Mouse (Mus musculus) common myeloid progenitor, adult 5-6 weeks (primary cell): ENCODE results near the gene St3gal2. TPM values are rescaled to one million over a fixed set of nuclear protein-coding genes. Genes with fewer than 3 reads are reported as not detected.

Experiments used
- ATAC-seq: replicated peaks from 2 replicates; pipeline ENCODE4 v1.8.0; 2016; ENCODE audit warnings: low read depth, mild to moderate bottlenecking, moderate TSS enrichment, inconsistent platforms; ENCODE audit not compliant: poor library complexity, severe bottlenecking
- total RNA-seq: library from RNA; stranded (forward); fragments of 200-1000, 187-1606 nt; gene quantifications from 2 replicates; pipeline ENCODE4 v1.2.3, GENCODE M21; 2017

St3gal2 gene
- total RNA-seq = 7.1 and 12.6 TPM in 2 replicates

DNA sequence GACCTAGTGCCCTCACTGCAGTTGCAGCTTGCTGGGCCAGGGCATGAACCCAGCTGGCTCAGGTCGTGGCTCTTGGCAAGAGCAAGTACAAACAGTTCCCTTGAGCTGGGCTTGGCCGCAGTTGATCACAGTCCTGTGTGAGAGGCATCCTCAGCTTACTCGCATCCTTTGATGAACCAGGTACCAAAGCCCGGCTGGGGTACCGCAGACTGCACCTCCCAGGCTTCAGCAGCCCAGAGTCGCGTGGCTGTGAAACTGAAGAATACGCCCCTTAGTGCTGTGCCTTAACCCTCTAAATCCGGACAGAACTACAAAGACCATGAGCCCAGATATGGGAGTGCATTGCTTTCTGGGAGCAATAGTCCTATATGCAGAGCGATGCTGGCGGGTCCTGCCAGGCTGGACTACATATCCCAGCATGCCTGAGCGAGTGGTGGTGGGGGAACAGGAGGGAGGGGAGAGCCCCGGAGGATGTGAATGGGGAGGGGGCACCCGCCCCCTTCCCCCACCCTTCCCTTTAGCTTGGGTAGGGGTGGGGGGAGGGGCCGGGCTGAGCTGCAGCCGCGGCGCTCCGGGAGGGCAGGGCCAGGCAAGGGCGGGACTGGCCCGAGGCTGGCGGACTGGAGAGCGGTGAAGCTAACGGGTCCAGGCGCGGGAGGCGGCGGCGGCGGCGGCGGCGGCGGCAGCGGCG is at the start of gene St3gal2:
St3gal2 (plus strand) TSS at position 582 of the 691 bp plus-strand sequence.
- ATAC-seq = peak; percentile 86

DNA sequence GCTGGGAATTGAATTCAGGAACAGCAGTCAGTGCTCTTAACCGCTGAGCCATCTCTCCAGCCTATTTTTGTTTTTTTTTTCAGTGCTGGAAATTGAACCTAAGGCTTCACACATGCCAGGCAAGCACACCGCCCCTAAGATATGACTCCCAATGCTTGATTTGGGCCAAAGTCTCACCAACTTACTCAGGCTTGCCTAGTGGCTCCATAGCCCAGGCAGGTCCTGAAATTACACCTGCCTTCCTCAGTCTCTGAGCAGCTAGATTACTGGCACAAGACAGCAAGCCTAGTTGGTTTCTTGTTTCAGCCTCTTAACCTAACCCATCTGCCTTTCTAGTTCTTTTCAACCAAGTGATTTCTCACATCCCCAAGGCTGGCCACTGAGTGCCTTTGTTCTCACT is 49.2 kb upstream of the St3gal2 start:
- ATAC-seq = no peak

DNA sequence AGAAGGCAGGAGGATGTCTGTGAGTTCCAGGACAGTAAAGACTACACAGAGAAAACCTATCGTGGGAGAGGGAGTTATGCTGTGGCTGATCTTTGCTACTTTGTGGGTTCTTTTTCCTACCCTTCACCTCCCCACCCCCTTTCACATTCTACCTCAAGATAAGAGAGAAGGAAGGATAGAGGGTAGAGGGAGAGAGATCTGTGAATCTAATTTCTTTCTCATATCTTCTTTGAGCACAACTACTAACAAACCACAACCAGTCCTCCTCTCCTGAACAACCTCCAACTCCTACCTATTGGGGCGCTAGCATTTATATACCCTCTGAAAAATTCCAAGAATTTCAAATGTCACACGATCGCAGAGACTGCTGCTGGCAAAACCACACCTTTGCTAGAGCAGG is 41.9 kb upstream of the St3gal2 start:
- peak; percentile 36; the same call in 1 of the 2 replicates for ATAC-seq

DNA sequence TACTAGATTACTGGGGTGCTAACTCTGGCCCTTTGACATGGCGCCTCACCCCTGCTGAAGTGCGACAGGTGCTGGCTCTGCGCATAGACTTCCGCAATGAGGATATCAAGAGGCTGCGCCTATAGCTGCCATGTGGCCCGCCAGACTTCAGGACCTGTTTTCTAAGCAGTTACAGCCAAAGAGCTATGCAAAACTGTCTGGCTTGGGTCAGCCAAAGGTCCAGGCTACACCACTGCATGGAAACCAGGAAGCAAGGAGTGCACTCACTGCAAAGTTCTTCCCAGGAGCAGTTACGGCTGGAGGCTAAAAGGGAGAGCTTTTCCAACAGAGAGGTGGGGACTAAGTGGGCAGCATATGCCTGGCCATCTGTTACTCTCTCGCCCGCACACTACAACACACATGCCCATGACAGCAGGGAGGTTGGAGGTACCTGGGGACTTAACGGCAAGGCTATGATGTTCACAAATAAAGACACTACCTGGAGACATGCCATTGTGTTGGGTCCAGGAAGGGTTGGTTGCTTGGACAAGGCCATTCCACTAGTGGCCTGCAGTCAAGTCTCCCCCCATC is 37.9 kb upstream of the St3gal2 start:
- ATAC-seq = no peak

DNA sequence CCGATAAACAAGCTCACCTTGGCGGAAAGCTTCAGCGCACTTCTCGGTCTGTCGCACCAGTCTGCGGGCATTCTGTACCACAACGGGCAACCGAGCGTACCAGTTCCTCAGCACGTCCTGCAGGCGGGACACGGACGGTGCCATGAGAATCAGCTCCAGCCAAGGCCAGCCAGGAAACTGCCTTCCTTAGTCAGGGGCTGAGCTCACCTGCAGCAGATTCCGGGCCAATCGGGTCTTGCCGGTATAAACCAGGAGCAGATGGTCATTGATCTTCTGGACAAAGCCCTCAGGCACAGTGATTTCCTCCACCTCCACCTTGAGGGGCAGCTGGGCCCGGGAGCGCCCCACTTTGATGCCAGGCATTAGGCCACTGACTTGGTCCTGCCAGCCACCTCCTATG is 35.9 kb upstream of the St3gal2 start:
- ATAC-seq = no peak

DNA sequence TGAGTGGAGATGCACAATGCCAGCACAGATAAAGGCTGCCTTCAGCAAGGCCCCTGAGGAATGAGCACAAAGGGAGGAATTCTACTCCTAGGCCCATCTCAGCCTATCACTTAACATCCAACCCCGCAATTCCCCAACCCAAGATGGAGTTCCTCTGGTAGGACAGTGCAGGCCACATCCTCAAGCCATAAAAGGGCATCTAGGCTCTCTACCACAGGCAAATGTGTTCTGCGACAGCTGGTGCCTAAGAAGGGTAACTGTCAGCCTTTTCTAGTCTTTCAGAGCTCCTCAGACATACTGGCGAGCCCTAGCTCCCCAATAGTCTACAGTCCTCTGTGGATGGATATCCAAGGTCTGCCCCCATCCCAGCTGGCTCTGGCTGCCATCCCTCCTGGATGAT is 33.1 kb upstream of the St3gal2 start:
- no peak for ATAC-seq

DNA sequence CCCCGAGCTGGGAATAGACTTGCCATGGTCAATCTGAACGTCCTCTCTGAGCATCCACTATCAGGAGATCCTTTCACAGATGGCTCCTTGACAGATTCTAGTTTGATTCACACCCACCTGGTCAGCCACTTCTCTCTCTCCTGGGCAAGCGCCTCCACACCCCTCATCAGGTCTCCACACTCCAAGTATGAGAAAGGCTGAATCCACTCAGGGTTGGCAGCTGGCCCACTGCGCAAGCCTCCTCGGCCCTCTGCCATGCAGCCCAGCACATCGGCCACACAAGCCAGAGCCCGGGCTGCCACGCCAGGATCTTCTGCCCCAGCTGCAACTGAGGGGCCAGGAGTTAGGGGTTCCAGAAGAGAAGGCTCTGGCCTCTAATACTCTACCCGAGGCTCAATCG is 32.2 kb upstream of the St3gal2 start:
- ATAC-seq = no peak

DNA sequence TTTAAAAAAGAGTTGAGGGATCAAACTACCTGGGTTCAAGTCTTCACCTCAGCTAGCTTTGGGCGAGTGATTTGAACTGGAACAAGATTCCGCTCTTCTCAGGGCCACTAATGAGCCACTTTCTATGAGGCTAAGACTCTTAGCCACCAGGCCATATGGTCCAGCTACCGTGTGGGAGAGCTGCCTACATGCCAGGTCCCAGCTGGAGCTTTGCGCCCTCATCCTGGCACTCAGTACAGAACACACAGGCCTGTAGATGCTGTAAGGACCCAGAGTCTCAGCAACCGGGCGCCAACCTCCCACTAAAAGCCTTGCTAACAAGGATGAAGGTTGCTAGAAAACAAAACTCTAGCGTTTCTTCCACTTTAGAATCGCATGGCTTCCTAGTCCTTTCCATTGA is 31.3 kb upstream of the St3gal2 start:
- ATAC-seq = no peak

DNA sequence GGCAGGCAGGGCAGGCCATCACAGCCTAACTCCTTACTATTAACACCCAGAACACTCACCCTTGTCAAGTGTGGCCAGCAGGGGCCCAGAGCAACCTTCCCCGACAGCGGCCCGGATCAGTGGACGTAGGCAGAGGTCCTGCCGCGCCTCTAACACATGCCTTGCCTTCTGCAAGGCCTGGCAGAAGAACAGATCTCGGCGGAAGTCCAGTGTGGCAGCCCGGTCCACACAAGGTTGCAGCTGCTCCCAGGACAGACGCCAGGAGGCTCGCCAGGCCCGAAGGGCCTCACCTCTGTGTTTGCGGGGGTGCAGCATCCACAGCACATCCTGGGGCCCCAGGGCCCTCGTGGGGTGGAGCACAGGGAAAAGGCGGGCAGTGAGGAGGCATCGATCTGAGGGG is 30.9 kb upstream of the St3gal2 start:
- ATAC-seq = no peak

DNA sequence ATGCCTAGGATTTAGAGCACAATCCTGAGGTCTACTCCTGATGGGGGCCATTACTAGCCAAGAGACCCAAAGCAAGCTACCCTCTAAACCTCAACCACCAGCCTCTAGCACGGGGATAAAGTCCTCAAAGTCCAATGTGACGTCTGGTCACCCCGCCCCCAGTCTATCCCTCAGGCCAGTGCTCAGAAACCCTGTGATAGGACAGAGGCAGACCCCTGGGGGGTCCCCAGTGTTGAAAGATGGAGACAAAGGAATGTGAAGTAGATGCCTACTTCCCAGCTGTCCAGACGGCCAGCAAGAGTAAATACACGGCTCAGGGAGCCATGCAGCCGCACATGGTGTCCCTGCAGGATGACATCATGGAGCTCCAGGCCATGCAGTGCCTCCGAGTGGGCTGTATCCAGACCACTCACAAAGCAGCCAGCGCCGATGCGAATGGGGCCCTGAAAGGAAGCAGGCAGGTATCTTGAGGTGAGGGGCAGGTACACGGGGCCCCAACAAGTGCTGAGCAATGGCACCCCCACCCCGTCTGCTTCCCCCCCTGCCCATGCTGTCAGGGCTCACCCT is 29.7 kb upstream of the St3gal2 start:
- ATAC-seq = no peak

DNA sequence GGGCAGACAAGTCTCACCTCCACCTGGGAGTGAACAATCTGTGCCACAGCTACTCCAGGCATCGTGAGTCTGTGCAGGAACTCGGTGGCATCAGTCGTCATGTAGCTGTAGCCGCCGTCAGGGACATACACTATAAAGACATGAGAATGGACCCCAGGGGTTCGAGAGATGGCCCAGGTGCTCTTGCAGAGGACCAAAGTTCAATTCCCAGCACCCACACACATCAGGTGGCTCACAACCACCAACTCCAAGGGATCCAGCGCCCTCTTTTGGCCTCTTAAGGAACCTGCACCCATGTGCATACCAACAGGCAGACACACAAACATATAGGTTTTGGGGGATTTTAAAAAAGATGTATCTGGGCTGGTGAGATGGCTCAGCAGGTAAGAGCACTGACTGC is 27.7 kb upstream of the St3gal2 start:
- ATAC-seq = no peak

DNA sequence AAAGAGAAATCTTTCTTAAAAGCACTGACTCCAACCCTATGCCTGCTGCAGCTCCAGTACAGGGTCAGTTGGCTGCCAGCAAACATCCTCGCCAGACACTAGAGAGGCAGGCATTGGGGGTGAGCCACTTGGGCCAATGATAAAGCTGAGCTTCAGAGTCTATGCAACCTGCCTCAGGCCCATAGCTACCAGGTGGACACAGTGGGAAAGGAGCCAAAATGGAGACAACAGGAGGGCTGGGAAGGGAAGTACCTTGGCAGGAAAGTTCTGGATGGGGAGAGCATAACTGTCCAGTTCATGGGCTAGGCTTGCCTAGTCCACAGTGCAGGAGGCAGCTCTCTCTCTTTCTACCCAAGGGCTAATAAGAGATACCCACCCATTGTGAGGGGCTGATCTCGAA is 26.8 kb upstream of the St3gal2 start:
- no peak for ATAC-seq

DNA sequence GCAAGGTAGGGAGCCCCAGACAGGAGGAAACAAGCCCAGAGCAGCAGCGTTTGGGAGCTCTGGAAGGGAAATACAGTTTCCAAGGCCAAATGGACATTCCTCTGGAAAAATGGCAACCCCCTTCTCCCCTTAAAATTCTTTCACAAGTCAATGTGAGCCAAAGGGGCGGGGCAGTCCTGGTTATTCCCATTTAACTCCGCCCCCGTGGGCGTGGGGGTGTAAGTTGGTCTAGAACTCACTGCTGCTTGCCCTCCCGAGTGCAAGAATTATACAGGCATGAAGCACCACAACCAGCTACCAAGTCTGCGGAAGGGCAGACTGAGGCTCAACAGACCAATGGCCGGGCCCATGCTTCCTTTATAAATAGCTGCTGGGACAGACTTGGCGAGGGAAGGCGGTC is 24.9 kb upstream of the St3gal2 start:
- no peak for ATAC-seq

DNA sequence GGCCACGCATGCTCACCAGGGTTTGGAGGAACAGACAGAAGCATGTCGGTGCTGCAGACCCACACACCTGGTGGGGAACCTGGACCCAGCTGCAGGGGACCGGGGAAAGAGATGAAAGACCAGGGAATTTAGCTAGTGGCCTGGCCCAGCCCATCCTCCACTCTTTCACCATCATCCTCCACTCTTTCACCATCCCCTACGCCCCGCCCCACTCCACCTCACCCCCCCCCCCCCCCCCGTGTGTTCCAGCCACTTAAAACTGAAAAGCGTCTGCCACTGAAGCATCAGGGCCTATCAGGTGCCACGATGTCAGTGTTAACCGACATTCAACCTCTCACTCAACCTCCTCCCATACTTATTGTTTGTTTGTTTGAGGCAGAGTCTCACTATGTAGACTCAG is 24.5 kb upstream of the St3gal2 start:
- no peak for ATAC-seq

DNA sequence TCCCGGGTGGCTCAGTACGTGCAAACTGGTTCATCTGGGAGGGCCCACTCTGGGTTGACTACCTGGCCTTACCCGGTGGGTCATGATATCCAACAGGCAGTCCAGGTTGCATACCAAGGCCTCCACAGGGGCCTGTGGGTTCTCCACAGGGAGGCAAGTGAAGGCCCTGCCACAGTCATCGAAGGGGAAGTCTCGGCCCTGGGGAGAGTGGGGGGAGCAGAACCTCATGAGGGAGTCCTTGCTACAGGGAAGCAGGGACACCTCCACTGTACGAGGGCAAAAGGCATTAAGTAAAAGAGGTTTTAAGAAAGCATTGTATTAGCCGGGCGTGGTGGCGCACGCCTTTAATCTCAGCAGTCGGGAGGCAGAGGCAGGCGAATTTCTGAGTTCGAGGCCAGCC is 23.9 kb upstream of the St3gal2 start:
- no peak for ATAC-seq

DNA sequence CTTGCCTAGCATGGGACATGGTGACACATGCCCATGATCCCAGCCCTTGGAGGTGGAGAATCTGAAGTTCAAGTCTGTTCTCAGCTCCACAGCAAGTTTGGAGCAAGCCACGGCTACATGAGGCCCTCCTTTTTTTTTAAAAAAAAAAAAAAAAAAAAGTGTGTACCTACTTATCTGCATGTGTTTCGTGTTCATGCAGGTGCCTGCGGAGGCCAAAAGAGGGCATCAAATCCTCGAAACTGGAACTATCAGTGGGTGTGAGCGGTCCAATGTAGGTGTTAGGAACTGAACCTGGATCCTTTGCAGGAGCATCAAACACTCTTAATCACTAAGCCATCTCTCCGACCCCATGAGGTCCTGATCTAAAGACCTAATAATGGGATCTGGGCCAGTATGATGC is 22.2 kb upstream of the St3gal2 start:
- no peak for ATAC-seq

DNA sequence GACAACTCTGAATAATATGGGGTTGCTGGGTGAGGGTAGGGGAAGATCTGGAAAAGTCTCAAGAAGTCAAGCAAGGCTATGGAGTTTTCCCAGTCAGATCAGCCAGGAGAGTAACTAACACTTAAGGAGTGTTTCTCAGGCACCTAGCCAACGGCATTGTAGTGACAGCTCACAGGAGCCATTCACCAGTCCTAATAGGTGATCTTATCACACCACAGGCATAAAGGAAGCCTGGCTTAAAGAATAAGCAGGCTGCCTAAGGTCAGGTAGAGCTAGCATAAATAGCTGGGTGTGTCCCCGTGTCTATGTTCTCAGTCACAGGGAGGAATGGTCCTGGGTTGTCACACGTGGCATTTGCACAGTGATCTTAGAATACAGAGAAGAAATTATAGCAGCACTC is 18.7 kb upstream of the St3gal2 start:
- ATAC-seq = no peak

DNA sequence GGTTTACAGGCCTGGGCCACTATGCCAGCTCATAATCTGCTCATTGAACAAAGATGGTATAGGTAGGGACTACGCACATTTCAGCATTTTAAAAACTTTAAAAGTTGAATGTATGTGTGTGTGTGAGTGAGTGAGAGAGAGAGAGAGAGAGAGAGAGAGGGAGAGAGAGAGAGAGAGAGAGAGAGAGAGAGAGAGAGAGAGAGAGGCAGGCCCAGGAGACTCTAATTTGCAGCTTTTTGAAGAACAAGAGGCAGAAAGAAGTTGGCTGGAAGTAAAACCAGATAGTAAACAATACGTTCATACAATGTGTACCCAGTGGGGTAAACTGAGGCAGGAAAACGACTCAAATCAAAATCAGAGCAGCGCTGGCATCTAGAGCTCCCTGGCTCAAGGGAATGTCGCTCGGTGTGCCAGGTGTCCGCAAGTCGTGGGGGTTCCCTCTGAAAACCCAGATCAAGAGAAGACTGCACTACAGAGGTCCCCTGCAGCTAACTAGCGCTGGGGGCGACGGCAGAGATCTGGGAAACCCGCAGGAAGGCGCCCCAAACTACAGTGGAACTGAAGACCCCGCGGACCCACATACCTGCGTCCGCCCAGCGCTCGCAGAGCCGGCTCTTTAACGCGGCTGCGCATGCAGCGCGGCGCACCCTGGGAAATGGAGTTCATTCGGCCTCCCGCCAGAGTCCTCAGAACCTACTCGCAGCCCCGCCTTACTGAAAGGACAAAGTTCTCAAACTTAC is 17.7 kb upstream of the St3gal2 start, which contains the start of gene Fuk:
Fuk (minus strand) TSS at position 650 of the 740 bp plus-strand sequence.
- ATAC-seq = peak; percentile 96

DNA sequence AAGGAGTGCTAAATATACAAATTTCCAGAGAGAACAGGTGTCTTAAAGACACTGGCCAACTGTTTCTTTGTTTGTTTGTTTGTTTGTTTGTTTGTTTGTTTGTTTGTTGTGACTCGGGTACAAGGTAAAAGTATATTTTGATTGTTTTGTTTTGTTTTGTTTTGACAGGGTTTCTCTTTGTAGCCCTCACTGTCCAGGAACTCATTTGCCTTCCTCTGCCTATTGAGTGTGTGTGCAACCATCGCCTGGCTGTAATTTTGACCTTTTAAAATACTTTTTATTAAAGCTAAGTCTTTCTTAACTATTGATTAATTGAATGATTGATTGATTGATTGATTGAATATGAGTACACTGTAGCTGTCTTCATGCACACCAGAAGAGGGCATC is 17.1 kb upstream of the St3gal2 start:
- ATAC-seq = no peak

DNA sequence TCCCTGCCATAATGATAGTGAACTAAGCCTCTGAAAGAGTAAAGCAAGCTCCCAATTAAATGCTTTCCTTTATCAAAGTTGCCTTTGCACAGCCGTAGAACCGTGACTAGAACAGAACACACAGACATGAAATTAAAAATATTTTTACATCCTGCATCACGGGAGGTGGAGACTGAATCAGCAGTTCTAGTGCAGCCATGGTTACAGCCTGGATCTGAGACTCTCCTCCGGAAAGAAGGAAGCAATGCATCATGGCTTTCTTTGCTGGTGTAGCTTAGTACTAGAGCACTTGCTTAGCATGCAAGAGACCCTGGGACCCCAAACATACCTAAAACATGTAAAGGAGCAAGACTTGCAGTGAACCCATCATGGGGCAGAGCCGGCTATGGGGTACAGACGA is 14.3 kb upstream of the St3gal2 start:
- ATAC-seq = no peak

DNA sequence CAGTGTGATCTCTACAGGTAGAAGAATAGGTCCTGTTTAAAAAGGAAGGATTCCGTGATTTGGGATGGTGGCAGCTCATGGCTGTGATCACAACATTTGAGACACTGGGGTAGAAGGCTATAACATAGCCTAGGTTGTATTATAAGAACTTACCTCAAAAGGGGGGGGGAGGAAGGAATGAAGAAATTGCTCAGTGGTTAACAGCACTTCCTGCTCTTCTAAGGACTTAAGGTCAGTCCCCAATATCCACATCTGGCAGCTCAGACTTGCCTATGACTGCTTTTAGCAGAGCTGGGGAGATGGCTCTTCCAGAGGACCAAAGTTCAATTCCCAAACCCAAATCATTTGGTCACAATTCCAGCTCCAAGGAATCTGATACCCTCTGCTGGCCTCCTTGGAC is 13.0 kb upstream of the St3gal2 start:
- peak; percentile 51 for ATAC-seq
